27 mouse cellular contexts compared by ENCODE assay signal in genomic region chr17:25244239-25244638, GRCm38 (mm10). TPM values are rescaled to one million over a fixed set of nuclear protein-coding genes. Genes with fewer than 3 reads are reported as not detected.
A peak's percentile ranks its signal among the peaks of the same experiment; 100 is the strongest.
DNase-seq lines count a peak whose midpoint lies in the region; ATAC-seq lines count a peak whose summit lies in the region.
"Had no signal": no experiment of that assay in that cellular context is flagged by ENCODE, and none has a peak within 500 bp of the region (broad histone marks: within the 10 kb centered on the region; RNA-seq: fewer than 3 reads in every experiment).

No protein-coding gene starts in this region.

- 88% methylated on average over 16 of the region's 16 CpGs for WGBS in midbrain, embryonic 10.5 days
- 88% methylated on average over 16 of the region's 16 CpGs for WGBS in midbrain, embryonic 14.5 days
- 84% methylated on average over 16 of the region's 16 CpGs for WGBS in limb, embryonic 11.5 days

- H3K4me3 ChIP-seq in midbrain, embryonic 10.5 days, result peak overlapping the region; percentile 12; the same call in 1 of the 2 replicates
- H3K4me3 ChIP-seq in midbrain, embryonic 14.5 days (replicated peaks; ENCODE audit: low read depth, low read length), result no peak overlapping the region
- no peak overlapping the region for H3K4me3 ChIP-seq in limb, embryonic 11.5 days (ENCODE audit: low read depth, low read length)
- H3K4me3 ChIP-seq: embryonic facial prominence, embryonic 15.5 days; heart, embryonic 12.5 days; midbrain, embryonic 12.5 days had no signal

- peaks cover 20% of the 10 kb centered on the region for H3K4me1 ChIP-seq in midbrain, embryonic 10.5 days
- H3K4me1 ChIP-seq in midbrain, embryonic 14.5 days (ENCODE audit: control insufficient read depth, insufficient read depth, low read length), result peaks cover 9% of the 10 kb centered on the region
- H3K4me1 ChIP-seq in limb, embryonic 11.5 days (ENCODE audit: control insufficient read depth, insufficient read depth, low read length), result peaks cover 7% of the 10 kb centered on the region

- no peak overlapping the region for H3K9ac ChIP-seq in midbrain, embryonic 14.5 days (replicated peaks; ENCODE audit: low read length)
- H3K9ac ChIP-seq in limb, embryonic 11.5 days (ENCODE audit: low read length), result 0 out of 2 replicates have a peak overlapping the region, but pooled peaks have one; percentile 12
- H3K9ac ChIP-seq: embryonic facial prominence, embryonic 15.5 days; forebrain, postnatal 0 days; heart, embryonic 12.5 days; midbrain, embryonic 12.5 days had no signal

- no peak overlapping the region for H3K4me2 ChIP-seq in midbrain, embryonic 14.5 days (ENCODE audit: low read length)
- no peak overlapping the region for H3K4me2 ChIP-seq in limb, embryonic 11.5 days (ENCODE audit: low read depth, severe bottlenecking)
- H3K4me2 ChIP-seq: embryonic facial prominence, embryonic 15.5 days; heart, embryonic 12.5 days; liver, embryonic 11.5 days; midbrain, embryonic 12.5 days had no signal

- H3K9me3 ChIP-seq in midbrain, embryonic 10.5 days (replicated peaks), result no peaks in the 10 kb centered on the region
- no peaks in the 10 kb centered on the region for H3K9me3 ChIP-seq in midbrain, embryonic 14.5 days (ENCODE audit: control insufficient read depth, low read length)
- H3K9me3 ChIP-seq in limb, embryonic 11.5 days (ENCODE audit: control insufficient read depth, low read length), result no peaks in the 10 kb centered on the region
- H3K9me3 ChIP-seq: embryonic facial prominence, embryonic 15.5 days; heart, embryonic 12.5 days; midbrain, embryonic 12.5 days had no signal

- DNase-seq in kidney, adult 11 months, result peak; percentile 27
- no peak for DNase-seq in kidney, adult 18-20 months
- no peak for DNase-seq in midbrain, embryonic 10.5 days (ENCODE audit: low spot score)
- DNase-seq in midbrain, embryonic 14.5 days, result no peak
- DNase-seq in limb, embryonic 11.5 days (ENCODE audit: low spot score), result no peak
- no peak for DNase-seq in cerebellum, adult 11-12 months
- DNase-seq in adrenal gland, postnatal 25 days, result no peak
- DNase-seq: adrenal gland, postnatal 14 days; cerebellum, adult 9-10 months; forebrain, postnatal 0 days; gastrocnemius, postnatal 14 days; heart, adult 18-20 months; heart, postnatal 10 days; kidney, adult 9 months; left cerebral cortex, postnatal 4 days; lung, adult 18-20 months; lung, postnatal 10 days had no signal

- ATAC-seq in midbrain, embryonic 14.5 days (ENCODE audit: low FRiP score, low TSS enrichment), result no peak
- ATAC-seq in limb, embryonic 11.5 days (ENCODE audit: insufficient number of reproducible peaks, low FRiP score, low TSS enrichment, low read depth), result no peak
- ATAC-seq: activated CD4-positive, CD25-positive, alpha-beta regulatory T cell, adult 4 months; forebrain, postnatal 0 days had no signal

- peaks cover 54% of the 10 kb centered on the region for H3K36me3 ChIP-seq in midbrain, embryonic 10.5 days
- peaks cover 40% of the 10 kb centered on the region for H3K36me3 ChIP-seq in midbrain, embryonic 14.5 days (ENCODE audit: control insufficient read depth, insufficient read depth, low read length)
- peaks cover 14% of the 10 kb centered on the region for H3K36me3 ChIP-seq in limb, embryonic 11.5 days (ENCODE audit: control insufficient read depth, insufficient read depth, low read length)

- no peaks in the 10 kb centered on the region for H3K27me3 ChIP-seq in midbrain, embryonic 10.5 days (ENCODE audit: low read depth, poor library complexity, severe bottlenecking)
- no peaks in the 10 kb centered on the region for H3K27me3 ChIP-seq in midbrain, embryonic 14.5 days (ENCODE audit: control insufficient read depth, insufficient read depth, low read length)
- H3K27me3 ChIP-seq in limb, embryonic 11.5 days (ENCODE audit: control insufficient read depth, insufficient read depth, low read length), result no peaks in the 10 kb centered on the region
- H3K27me3 ChIP-seq: embryonic facial prominence, embryonic 15.5 days; midbrain, embryonic 12.5 days had no signal

- no peak overlapping the region for H3K27ac ChIP-seq in midbrain, embryonic 10.5 days (replicated peaks)
- H3K27ac ChIP-seq in midbrain, embryonic 14.5 days (replicated peaks; ENCODE audit: low read depth, low read length), result no peak overlapping the region
- no peak overlapping the region for H3K27ac ChIP-seq in limb, embryonic 11.5 days (replicated peaks; ENCODE audit: low read depth, low read length)
- H3K27ac ChIP-seq: embryonic facial prominence, embryonic 15.5 days; midbrain, embryonic 12.5 days had no signal

RNA-seq across cellular contexts. Expression of gene Tsr3, which starts 4.3 kb away (rescaled TPM):
- polyA plus RNA-seq in midbrain, embryonic 10.5 days (2016; fragmentation: Nextera tagmentation; extraction: Ambion mirVana), result 74.6 and 80.4 TPM in 2 replicates
- polyA plus RNA-seq in midbrain, embryonic 14.5 days (2014; fragmentation: Nextera tagmentation; extraction: Ambion mirVana), result 52.1 and 56.9 TPM in 2 replicates
- 63.8 and 66.1 TPM in 2 replicates for polyA plus RNA-seq in limb, embryonic 11.5 days (2014; fragmentation: Nextera tagmentation; extraction: Ambion mirVana)
- 25.0 and 28.4 TPM in 2 replicates for total RNA-seq in adrenal gland, postnatal 25 days (2021)

RNA-seq across cellular contexts. Expression of gene Gnptg, which starts 4.3 kb away (rescaled TPM):
- 67.0 and 75.3 TPM in 2 replicates for polyA plus RNA-seq in midbrain, embryonic 10.5 days (2016; fragmentation: Nextera tagmentation; extraction: Ambion mirVana)
- polyA plus RNA-seq in midbrain, embryonic 14.5 days (2014; fragmentation: Nextera tagmentation; extraction: Ambion mirVana), result 79.0 and 83.9 TPM in 2 replicates
- 28.3 and 29.4 TPM in 2 replicates for polyA plus RNA-seq in limb, embryonic 11.5 days (2014; fragmentation: Nextera tagmentation; extraction: Ambion mirVana)
- total RNA-seq in adrenal gland, postnatal 25 days (2021), result 42.4 and 50.1 TPM in 2 replicates

RNA-seq across cellular contexts. Expression of gene Baiap3, which starts 11.9 kb away (rescaled TPM):
- 2.3 and 2.4 TPM in 2 replicates for polyA plus RNA-seq in midbrain, embryonic 10.5 days (2016; fragmentation: Nextera tagmentation; extraction: Ambion mirVana)
- polyA plus RNA-seq in midbrain, embryonic 14.5 days (2014; fragmentation: Nextera tagmentation; extraction: Ambion mirVana), result 11.6 and 17.7 TPM in 2 replicates
- polyA plus RNA-seq in limb, embryonic 11.5 days (2014; fragmentation: Nextera tagmentation; extraction: Ambion mirVana), result 0.71 and 0.88 TPM in 2 replicates
- total RNA-seq in adrenal gland, postnatal 25 days (2021), result 6.8 and 15.0 TPM in 2 replicates

RNA-seq across cellular contexts. Expression of gene Ube2i, which starts 30.2 kb away (rescaled TPM):
- 879 and 915 TPM in 2 replicates for polyA plus RNA-seq in midbrain, embryonic 10.5 days (2016; fragmentation: Nextera tagmentation; extraction: Ambion mirVana)
- polyA plus RNA-seq in midbrain, embryonic 14.5 days (2014; fragmentation: Nextera tagmentation; extraction: Ambion mirVana), result 505 and 564 TPM in 2 replicates
- polyA plus RNA-seq in limb, embryonic 11.5 days (2014; fragmentation: Nextera tagmentation; extraction: Ambion mirVana), result 922 and 923 TPM in 2 replicates
- total RNA-seq in adrenal gland, postnatal 25 days (2021), result 234 and 263 TPM in 2 replicates

RNA-seq across cellular contexts. Expression of gene Prss34, which starts 54.0 kb away (rescaled TPM):
- not detected in 2 replicates for polyA plus RNA-seq in midbrain, embryonic 10.5 days (2016; fragmentation: Nextera tagmentation; extraction: Ambion mirVana)
- not detected in 2 replicates for polyA plus RNA-seq in midbrain, embryonic 14.5 days (2014; fragmentation: Nextera tagmentation; extraction: Ambion mirVana)
- not detected in 2 replicates for polyA plus RNA-seq in limb, embryonic 11.5 days (2014; fragmentation: Nextera tagmentation; extraction: Ambion mirVana)
- total RNA-seq in adrenal gland, postnatal 25 days (2021), result 0.27 TPM in 1 of 2 replicates, not detected in the other
- total RNA-seq: forebrain, postnatal 0 days; layer of hippocampus, adult 18-20 months; layer of hippocampus, postnatal 14 days; left cerebral cortex, adult 8-10 months; monocyte, adult 5-6 weeks had no signal
- polyA plus RNA-seq: activated CD4-positive, CD25-positive, alpha-beta regulatory T cell, adult 4 months; forebrain, postnatal 0 days; heart, embryonic 12.5 days; hindbrain, embryonic 11.5 days; liver, embryonic 11.5 days; midbrain, embryonic 12.5 days had no signal
